Comparison of ENCODE assay signal across 17 mouse cellular contexts in the genomic region with DNA sequence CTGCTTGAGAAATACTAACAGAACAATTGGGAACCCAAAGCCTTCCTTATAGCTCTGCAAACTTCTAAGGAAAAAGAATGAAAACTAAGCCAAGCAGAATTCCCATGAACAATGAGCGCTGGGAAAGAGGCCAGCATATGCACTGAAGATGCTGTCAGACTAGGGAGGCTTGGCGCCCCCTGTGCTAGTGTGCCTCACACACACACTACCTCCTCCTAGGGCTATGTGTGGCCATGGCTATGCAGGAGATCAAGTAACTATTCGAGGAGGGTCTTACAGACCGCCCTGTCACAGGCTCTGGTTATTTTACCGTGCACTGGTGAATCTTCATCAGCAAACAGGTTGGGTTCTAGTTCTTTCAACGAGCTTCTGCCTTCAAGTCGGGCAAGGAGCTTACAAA. TPM values are rescaled to one million over a fixed set of nuclear protein-coding genes. Genes with fewer than 3 reads are reported as not detected.
DNase-seq lines count a peak whose midpoint lies in the region; TF ChIP-seq lines count a peak whose summit lies in the region.
"Had no signal": no experiment of that assay in that cellular context is flagged by ENCODE, and none has a peak within 500 bp of the region (broad histone marks: within the 10 kb centered on the region; RNA-seq: fewer than 3 reads in every experiment).

No protein-coding gene starts in this region.

- intact Hi-C loops in left cerebral cortex, postnatal 4 days (cut with DNase I), result no loop called here

- no peak overlapping the region for H3K4me3 ChIP-seq in E14TG2a.4 (replicated peaks; ENCODE audit: low read length)
- H3K4me3 ChIP-seq: heart, embryonic 10.5 days; left cerebral cortex, adult 2 months; limb, embryonic 12.5 days; liver, embryonic 15.5 days; neural tube, embryonic 13.5 days had no signal

- TF ChIP-seq CTCF in E14TG2a.4 (conservative IDR thresholded peaks at IDR 0.05; ENCODE audit: low read length), result 0 out of 2 replicates have a peak, but pooled peaks have one; percentile 7
- peak; percentile 44; the same call in 1 of the 2 replicates for TF ChIP-seq CTCF in brain, embryonic 14.5 days (IDR thresholded peaks at IDR 0.05; ENCODE audit: borderline replicate concordance, extremely low read depth, insufficient read depth, insufficient read length)

- H3K36me3 ChIP-seq in E14TG2a.4 (ENCODE audit: insufficient read depth, low read length), result peaks cover 93% of the 10 kb centered on the region

- peaks cover 9% of the 10 kb centered on the region; the same call in 1 of the 2 replicates for H3K9me3 ChIP-seq in E14TG2a.4 (ENCODE audit: low read length)
- H3K9me3 ChIP-seq: heart, embryonic 10.5 days; limb, embryonic 12.5 days; liver, embryonic 15.5 days; neural tube, embryonic 13.5 days had no signal

- TF ChIP-seq POLR2A in brain, embryonic 14.5 days (IDR thresholded peaks at IDR 0.05; ENCODE audit: borderline replicate concordance, extremely low read depth, insufficient read depth, insufficient read length, poor library complexity, severe bottlenecking), result no peak

- DNase-seq in heart, adult 11 months, result peak; percentile 56
- DNase-seq in heart, adult 8-10 months (ENCODE audit: low spot score), result no peak
- DNase-seq in left cerebral cortex, postnatal 4 days, result peak; percentile 46
- DNase-seq in left cerebral cortex, adult 9 months (ENCODE audit: low spot score in 2 of 2), result no peak
- peak; percentile 84 for DNase-seq in brain, embryonic 14.5 days (ENCODE audit: low read depth)
- DNase-seq in adrenal gland, postnatal 36 days, result no peak
- DNase-seq: B cell, adult 2 months; cerebellum, adult 9-11 months; gastrocnemius, postnatal 14 days; kidney, adult 9 months; thymus, adult 18-20 months had no signal

- H3K4me1 ChIP-seq in E14TG2a.4 (replicated peaks; ENCODE audit: low read depth, low read length), result peaks cover 13% of the 10 kb centered on the region
- H3K4me1 ChIP-seq: heart, embryonic 10.5 days; limb, embryonic 12.5 days; liver, embryonic 15.5 days; neural tube, embryonic 13.5 days had no signal

- no peaks in the 10 kb centered on the region for H3K27me3 ChIP-seq in E14TG2a.4 (ENCODE audit: insufficient read depth, low read length)
- H3K27me3 ChIP-seq: limb, embryonic 12.5 days; liver, embryonic 15.5 days; neural tube, embryonic 13.5 days had no signal

RNA-seq across cellular contexts. Expression of a gene that starts 7.7 kb away (rescaled TPM):
- total RNA-seq in heart, adult 8-10 months (2022), result 1 to 10 TPM; 4.8 to 6.3 (median 5.8) TPM
- 1 to 10 TPM; 5.6 to 7.9 TPM for total RNA-seq in left cerebral cortex, postnatal 4 days (2021)
- 7.9 and 12.0 TPM in 2 replicates for polyA plus RNA-seq in brain, embryonic 14.5 days (2012; rRNA removed)
- 1 to 10 TPM; 3.4 to 5.0 TPM for total RNA-seq in adrenal gland, postnatal 36 days (2021)

Comparison
In these comparisons a context has a peak if more than half of its experiments do, and no peak if none do; other contexts are left out.
1. DNase-seq: peak in heart, adult 11 months (single experiment), left cerebral cortex, postnatal 4 days (single experiment) and brain, embryonic 14.5 days (single experiment); none in heart, adult 8-10 months (single experiment), left cerebral cortex, adult 9 months (0 of 2) and adrenal gland, postnatal 36 days (0 of 2).